Mouse (Mus musculus) kidney, postnatal 25 days (tissue): ENCODE data around the gene Zfp212.

Experiments
- DNase-seq, 2 experiments: peaks; one replicate each; pipeline ENCODE4 v3.0.0; 2021; ENCODE audit warnings: mixed read lengths in 2 of 2

Zfp212 gene

DNA sequence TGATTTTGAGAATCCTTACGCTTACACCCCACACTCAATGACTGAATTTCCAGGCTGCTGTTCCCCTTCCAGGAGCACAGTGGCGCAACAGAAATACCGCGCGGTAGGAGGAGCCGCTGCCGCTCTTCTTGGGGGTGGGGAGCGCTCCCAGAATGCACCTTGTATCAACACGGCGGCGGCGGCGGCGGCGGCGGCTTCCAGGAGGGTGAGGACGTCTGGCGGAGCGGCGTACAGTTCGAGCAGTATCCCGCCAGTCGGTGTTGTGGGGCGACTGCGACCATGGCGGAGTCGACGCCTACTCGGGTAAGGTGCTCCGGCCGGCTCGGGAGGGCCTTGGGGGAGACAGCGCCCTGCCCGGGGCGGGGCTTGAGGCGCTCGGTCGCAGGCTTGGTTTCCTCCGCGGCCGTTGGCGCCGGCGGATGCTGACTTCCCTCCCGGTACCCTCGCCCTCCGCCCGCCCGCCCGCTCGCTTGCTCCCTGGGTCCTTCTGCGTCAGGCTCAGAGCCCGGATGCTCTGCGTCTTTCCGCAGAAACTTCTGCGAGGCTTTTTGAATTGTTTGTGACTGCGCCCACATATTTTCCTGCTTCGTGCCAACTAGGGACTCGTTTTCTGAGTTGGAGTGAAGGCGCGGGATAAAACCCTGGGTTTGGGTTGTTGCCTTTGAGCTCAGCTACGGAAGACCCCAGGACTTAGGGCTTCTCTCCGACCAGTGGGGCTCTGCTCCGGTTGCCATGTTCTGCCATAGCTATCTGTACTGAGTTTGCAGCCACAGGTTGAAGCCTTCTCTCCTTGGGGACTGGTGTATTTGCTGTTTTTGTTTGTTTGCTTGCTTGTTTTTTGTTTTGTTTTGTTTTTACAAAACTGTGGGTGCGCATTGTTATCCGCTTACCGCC, at the start of gene Zfp212:
TSS of gene Zfp212 (plus strand) at position 30 of the 894 bp plus-strand sequence.
- peak; percentile 91 to 94 for DNase-seq

DNA sequence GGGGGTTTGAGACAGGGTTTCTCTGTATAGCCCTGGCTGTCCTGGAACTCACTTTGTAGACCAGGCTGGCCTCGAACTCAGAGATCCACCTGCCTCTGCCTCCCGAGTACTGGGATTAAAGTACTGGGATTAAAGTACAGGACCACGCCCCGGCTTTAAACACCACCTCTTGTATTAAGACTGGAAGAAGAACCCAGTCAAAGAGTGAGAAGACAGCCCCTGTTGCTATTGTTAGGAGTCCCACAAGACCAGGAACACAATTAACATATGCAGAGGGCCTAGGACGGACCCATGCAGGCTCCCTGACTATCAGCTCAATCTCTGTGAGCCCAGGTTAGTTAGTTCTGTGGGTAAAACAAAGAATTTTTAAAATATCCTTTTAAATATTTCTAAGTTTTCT, 48.0 kb upstream of the Zfp212 start:
- no peak for DNase-seq

DNA sequence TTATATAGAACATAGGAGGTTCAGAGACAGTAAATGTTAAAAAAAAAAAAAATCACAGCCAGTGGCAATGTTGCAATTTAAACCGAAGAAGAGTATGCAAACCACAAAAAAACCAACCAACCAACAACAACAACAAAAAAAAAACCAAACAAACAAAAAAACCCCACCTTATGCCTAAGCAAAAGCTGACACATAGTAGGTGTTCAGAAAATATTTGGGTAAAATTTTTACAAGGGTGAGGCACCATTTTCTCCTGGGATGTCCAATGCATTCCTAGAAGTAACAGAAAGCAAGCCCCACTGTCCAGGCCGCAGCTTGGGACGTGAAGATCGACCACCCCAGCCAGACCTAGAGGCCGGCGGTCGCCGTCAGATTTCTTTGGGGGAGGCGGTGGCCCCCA, 43.2 kb upstream of the Zfp212 start, which contains the start of gene Zfp282:
TSS of gene Zfp282 (plus strand) at position 147 of the 400 bp plus-strand sequence.
- DNase-seq, result no peak

DNA sequence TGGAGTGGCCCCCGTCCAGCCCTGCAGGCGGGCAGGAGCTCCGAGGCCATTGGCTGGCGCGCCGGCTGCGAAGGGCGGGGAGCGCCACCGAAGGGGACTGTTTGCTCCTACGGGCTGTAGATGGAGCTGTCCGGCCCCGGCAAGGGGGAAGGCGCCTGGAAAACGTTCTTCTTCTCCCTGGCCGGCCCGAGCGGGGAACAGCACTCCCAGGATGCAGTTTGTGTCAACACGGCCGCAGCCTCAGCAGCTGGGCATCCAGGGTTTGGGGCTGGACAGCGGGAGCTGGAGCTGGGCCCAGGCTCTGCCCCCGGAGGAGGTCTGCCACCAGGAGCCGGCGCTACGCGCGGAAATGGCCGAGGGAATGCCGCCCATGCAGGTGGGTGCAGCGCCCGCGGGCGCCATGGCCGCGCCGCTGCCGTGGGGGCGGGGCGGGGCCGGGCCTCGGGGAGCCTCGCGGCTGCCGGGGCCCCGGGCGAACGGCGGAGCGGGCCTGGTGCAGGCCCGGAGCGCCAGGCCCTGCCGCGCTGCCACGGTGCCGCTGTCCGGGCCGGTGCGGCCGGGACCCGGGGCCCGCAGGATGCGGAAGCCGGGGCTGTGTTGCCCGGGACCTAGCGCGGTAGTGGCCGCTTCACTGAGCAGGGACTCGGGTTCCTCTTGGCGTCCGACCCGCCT, 42.7 kb upstream of the Zfp212 start:
- DNase-seq, result peak; percentile 89 to 96

DNA sequence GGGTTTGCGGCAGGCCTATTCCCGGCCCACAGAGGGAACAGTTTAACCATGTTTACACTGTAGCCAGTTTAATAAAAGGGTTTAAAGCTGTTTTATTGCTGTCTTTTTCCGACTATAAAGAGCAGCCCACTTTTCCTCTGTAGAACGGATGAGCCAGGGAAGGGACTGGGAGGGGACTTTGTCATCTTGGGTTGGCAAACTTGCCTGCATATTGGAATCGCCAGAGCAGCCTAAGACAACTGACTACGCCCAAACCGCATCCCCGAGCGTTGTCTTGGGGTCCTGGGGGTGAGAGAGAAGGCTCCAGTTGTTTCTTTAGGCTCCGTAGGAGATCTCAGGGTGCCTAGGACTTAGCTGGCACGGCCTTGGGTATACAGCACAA, 42.2 kb upstream of the Zfp212 start:
- no peak for DNase-seq

DNA sequence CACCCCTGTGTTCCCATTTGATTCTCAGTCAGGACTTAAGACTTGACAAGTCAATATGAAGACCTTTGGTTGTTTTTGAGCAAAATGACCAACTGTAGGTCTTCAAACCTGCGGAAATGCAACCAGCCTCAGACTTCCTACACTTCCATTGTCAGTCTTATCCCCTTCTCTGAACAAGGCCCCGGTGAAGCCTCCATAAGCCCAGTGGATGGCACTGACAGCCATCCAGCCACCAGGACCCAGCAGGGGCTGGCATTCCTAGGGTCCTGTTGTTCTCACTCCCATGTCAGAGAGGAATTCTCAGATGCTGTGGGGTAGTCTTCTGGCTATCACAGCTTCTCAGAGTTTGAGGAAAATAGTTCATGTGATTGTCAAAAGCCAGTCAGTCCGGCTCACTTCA, 41.7 kb upstream of the Zfp212 start:
- no peak for DNase-seq

DNA sequence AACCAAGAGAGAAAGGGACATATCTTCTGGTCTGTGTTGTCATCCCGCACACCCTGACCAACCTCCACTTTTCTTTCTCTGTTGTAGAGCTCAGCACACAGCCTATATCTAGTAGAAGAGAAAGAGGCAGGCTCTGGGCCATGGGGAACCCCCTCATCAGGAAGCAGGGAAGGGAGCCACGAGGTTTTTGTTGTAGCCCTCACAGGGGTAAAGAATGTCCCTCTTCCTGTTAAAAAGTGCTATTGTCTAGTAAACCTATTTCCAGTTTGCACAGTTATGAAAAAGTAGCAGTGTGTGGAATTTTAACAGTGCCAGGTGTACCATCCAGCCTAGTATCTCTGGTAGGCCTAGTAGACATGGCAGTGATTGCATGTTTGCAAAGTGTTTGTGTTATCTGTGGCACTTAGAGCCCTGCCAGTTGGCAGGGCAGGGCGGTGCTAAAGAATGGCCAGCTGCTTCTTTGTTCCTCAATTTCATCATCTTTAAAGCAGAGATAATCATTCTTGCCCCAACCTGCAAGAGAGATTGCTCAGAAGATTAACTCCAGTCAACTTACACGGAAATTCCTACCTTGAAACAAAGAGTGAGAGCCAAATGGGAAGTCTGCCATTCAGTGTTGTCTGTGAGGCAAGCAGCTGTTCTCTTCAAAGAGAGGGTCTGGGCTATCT, 41.1 kb upstream of the Zfp212 start:
- DNase-seq, result no peak

DNA sequence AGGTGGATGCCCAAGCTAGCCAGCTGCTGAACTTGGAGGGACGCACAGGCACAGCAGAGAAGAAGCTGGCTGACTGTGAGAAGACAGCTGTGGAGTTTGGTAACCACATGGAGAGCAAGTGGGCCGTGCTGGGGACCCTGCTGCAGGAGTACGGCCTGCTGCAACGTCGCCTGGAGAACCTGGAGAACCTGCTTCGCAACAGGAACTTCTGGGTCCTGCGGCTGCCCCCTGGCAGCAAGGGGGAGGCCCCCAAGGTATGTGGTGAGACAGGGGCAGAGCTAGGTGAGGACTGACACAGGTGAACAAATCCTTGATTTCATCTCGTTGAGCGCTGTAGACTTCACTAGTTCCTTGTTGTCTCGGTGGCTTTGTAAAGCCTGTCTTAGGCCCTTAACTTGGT, 40.1 kb upstream of the Zfp212 start:
- no peak for DNase-seq

DNA sequence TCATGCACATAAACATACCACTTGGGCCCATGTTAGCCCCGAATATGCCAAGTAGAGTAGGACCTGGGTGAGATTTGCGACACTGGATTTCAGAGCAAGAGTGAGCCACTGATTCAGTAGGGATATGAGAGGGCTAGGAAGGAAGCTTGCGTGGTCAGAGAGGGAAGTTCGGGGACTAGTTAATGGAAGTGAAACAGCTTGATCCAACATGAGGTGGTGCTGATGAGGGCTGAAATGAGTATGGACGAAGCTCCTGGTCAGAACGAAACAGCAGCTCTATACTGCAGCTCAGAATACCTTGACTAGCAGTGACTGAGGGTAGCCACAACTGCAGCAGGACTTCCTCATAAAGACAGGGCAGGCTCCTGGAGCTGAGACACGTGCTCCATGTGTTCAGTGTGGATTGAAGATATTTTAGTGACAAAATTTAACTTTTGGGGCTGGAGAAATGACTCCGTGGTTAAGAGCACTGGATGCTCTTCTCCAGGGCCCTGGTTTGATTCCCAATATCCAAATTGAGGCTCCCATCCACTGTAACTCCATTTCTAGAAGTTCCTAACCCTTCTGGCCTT, 31.4 kb upstream of the Zfp212 start:
- DNase-seq, result no peak

DNA sequence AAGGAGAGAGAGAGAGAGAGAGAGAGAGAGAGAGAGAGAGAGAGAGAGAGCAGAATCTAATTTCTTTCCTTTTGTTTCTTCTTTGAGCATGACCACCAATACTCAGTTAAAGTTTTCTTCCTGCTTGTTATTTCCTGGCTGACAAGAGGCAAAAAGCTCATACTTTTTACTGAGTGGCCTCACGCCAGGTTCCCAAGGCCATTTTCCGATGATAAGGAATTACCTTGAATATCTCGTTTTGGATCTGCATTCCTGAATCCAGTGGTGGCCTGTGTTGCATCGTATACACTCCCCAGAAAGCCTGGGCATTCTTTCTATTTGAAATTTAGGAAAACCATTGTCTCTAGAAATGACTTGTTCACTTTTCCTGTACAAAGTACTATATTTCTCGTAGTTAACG, 20.9 kb upstream of the Zfp212 start:
- DNase-seq, result no peak

DNA sequence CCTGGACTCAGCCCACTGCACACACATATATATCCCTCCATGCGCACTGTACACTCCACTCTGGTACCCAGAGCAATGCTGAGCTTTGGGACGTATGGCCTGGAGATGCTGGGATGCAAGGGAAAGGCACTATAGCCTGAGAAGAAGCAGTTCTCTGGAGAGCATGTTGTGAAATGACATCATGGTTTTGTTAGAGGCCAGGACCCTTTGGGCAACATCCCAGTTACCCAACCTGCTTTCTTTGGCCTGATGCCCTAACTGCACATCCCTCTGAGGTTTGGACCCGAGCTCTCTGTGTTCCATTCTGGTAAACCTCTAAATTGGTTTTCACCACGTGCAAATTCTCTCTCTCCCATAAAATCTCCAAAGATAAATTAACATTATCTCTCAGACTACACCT, 16.7 kb upstream of the Zfp212 start:
- no peak for DNase-seq

DNA sequence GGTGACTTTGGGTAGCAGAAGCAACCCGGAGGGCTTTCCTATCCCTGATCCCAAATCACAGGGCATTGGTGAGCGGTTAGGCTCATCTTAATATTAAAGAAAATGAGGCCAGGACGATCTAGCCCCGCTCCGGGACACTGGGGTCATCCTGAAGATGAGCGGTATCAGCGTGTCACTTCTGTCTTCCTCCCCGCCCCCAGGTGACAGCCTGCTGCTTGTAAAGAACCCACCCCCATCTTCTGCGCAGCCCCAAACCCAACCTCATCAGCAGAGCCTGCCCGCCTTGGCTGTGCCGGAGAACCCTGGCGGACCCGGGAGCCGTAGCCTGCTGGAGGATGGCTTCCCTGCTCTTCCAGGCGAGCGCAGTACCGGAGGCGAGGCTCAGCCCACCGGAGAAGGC, 15.9 kb upstream of the Zfp212 start:
- no peak for DNase-seq

DNA sequence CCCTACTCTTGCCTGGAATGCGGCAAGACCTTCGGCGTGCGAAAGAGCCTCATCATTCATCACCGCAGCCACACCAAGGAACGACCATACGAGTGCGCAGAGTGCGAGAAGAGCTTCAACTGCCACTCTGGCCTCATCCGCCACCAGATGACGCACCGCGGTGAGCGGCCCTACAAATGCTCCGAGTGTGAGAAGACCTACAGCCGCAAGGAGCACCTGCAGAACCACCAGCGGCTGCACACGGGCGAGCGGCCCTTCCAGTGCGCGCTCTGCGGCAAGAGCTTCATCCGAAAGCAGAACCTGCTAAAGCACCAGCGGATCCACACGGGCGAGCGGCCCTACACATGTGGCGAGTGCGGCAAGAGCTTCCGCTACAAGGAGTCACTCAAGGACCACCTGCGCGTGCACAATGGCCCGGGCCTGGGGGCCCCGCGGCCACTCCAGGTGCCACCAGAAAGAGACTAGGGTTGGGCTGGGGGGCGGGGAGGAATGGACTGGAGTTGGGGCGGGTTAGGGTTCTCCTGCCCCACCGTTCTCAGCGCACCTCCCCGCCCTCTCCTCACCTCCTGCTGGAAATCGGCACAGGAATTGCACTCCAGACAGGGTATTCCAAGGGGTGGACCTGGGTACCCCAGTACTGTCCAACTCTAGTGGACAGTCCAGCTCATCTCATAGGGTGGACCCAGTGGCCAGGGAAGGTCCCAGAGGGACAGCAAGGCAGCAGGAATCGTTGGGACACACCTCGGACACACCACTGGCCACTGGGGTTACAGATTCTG, 15.2 kb upstream of the Zfp212 start:
- no peak for DNase-seq

DNA sequence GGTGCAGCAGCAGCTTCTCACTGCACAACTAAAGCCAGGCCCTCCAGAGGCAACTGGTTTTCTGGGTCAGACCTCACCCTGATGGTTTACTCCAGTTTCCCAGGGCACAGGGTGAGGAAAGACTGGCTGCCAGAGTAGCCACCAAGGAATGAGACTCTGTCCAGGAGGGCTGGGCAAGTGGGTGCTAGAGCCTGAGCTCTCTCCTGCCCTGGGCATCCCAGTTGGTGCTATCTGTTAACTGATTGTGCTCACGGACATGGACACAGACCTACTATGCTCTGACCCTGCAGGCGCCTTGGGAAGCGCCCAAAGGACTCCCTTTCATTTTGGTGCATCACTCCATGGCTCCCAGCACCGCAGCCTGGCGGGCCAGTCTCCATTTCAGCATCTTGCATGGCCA, 13.9 kb upstream of the Zfp212 start:
- no peak for DNase-seq

DNA sequence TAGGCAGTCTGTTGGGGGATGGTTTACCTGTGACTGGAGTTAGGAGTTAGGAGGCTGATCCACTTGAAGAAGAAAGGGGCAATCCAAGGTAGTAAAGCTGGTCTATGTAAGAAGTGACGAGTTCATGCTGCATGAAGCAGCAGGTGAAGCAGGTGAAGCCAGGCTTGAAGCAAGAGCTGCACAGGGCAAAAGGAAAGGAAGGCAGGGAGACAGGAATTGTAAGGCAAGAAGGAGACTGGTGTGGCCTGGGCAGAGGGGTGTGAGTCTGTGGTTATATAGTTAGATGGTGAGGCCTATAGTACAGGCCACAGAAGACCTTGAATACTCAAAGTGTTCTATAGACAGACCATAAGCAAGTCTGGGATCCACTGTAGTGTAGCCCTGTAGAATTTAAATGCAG, 11.3 kb upstream of the Zfp212 start:
- DNase-seq, result no peak

DNA sequence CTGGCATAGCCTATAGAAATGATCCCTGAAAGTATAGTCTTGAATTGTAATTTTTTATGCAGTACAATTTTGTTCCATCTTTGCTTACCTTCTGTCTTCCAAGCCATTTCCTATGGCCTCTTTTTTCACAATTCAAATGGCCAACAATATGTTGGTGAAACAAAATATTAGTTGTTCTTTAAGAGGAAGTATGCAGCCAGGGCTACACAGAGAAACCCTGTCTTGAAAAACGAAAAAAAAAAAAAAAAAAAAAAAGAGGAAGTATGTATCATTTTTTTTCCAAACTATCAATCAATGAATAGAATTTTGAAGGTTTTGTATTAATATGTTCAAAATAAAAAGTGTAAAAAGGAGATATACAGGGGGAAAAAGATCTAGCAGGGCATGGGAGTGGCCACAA, 8.6 kb upstream of the Zfp212 start:
- no peak for DNase-seq

DNA sequence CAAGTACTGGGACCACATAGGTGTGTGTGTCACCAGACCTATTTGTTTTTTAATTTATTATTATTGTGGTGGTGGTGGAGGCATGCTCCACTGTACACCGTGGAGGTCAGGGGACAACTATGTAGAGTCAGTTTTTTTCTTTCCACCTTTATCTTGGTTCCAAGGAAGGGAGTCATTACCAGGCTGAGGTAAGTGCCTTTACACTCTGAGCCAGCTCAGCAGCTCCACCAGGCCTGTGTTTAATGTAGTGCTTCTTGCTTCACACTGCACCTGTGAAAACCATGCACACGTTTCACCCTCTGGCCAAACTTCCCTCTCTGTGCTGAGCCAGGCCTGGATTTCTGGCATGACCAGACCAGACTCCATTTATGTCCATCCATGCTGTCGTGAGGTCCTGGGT, 7.3 kb upstream of the Zfp212 start:
- peak in 1 of 2 experiments; percentile 28 for DNase-seq

DNA sequence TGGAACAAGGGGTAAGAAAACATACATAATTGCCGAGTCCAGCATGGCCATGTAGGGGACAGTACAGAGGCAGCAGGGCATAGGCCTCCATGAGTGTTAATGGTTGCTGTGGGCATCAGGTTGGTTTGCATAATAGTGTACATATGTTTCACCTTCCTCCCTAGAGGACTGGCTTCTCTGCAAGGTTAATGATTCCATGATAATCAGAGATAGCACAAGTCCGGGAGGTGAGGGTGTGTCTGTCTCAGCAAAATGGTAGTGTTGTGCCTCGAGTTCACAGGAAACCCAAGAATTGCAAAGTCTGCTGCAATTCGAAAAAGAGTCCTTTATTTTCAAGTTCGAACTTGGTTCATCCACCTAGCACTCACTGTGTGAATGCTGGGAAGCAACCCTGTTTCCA, 3.2 kb upstream of the Zfp212 start:
- DNase-seq, result no peak

DNA sequence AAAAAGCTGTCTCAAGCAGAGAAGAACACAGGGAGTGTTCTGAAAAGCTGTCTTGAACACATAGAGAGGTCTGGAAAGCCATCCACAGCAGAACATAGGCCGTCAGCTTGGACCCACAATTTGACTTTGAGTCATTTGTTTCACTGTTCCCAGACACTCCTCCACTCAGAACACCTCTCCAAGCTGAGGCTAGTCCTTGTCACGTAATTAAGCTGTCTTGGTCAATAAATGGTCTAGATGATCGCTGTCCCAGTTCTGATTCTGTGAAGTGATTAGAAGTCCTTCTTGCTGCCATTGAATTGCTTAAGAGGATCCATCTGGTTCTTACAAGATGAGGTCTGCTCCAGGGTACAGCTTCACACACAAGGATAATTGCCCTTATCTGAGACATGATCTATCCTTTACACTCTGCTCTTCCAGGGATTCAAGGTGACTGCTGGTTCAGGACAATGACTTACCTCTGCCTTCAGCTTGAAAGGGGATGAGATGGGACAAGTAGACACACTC, 1.5 kb upstream of the Zfp212 start:
- no peak for DNase-seq

DNA sequence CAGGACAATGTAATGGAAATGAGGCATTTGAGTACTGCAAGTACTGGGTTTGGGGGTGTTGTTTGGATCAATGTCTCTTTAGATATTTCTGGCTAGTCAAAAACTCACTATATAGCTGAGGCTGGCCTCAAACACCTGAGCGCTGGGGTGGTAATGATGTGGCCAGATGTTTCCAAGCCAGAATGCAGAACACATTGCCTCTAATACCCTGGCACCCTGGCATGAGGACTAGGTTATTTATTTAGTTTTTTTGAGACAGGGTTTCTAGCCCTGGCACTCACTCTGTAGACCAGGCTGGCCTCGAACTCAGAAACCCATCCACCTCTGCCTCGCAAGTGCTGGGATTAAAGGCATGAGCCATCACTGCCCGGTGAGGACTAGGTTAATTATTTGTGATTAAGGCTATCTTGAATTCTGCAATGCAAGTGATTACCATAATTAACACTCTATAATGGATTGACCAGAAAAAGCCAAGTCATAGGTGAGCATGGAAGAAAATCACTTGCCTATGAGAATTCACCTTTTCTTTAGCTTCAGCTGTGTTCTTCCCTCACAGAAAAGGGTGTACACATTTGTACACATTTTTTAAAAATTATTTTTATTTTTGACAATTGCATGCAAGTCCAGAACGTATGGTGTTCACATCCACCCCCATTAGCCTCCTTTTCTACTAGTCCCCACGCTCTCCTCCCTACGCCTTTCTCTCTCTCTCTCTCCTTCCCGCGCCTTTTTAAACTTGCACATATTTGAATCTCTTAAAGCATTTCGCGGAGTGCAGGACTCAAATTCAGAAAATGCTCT, 430 bp upstream of the Zfp212 start:
- no peak for DNase-seq

DNA sequence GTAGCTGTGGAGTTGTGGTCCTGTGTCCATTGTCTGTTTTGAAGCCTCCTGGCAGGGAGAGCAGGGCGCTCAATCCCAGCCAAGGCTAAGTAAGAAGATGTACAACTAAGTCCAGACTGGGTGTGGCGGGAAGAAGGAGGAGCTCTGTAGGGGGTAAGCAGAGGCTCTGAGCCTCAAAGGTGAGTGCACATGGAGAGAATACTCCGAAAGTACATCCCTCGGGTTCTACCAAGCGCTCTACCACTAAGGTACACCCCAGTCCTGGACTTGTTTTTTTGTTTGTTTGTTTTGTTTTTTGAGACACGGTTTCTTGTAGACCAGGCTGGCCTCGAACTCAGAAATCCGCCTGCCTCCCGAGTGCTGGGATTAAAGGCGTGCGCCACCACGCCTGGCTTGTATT, 22.2 kb downstream of the Zfp212 start:
- no peak for DNase-seq
